Mouse (Mus musculus): ENCODE measurements at regions not wholly inside any gene's neighbourhood (a gene's known extent, or its start where the extent isn't known, plus 50 kb on each side); places are given as distances from the start of the nearest gene placed in this dataset.

DNA sequence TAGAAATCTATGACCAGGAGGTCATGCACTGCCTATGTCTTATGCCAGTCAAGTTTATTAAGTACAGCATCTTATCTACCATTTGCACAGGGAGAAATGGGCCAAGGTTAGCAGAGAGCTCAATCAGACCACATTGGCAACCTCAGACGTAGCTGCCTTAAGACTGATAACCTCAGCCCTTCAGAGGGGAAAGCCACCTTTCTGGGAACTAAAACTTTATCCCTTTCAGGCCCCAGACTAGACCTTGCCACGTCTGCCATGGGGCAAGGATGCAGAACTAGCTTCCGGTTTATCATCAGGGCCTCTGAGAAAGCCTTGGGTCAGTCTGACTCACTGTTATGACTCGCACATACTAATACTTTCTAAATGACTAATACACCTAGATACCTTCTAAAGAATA, 188.8 kb upstream of the Agap1 start:
- H3K4me3 ChIP-seq (ENCODE audit: control insufficient read depth in 1 of 2, insufficient read depth in 1 of 2, low read depth in 2 of 2, low read length in 2 of 2): no peak overlapping the region
- no peaks in the 10 kb centered on the region for H3K9me3 ChIP-seq (replicated peaks; ENCODE audit: insufficient read depth, low read length)
- H3K4me1 ChIP-seq (ENCODE audit: control insufficient read depth in 1 of 2, insufficient read depth in 2 of 2, low read length in 2 of 2): no peaks in the 10 kb centered on the region
- H3K27me3 ChIP-seq (ENCODE audit: control insufficient read depth in 1 of 2, insufficient read depth in 2 of 2, low read length in 2 of 2): no peaks in the 10 kb centered on the region
- no peak overlapping the region for H3K9ac ChIP-seq (ENCODE audit: control insufficient read depth, low read depth, low read length, poor library complexity, severe bottlenecking)
- no peak overlapping the region for H3K27ac ChIP-seq (ENCODE audit: control insufficient read depth, low read depth, low read length)
- no peaks in the 10 kb centered on the region for H3K79me2 ChIP-seq (ENCODE audit: control insufficient read depth, insufficient read depth, low read length, poor library complexity)
- no peak for TF ChIP-seq ZC3H11A (IDR thresholded peaks at IDR 0.05; ENCODE audit: low read depth, low read length)
- no peak for TF ChIP-seq MAX (IDR thresholded peaks at IDR 0.05; ENCODE audit: low read length)
- no peak for TF ChIP-seq POLR2A (IDR thresholded peaks at IDR 0.05; ENCODE audit: control insufficient read depth in 1 of 2, insufficient read depth in 1 of 2, low read depth in 1 of 2, low read length in 2 of 2, poor library complexity in 1 of 2)
- TF ChIP-seq TBP (IDR thresholded peaks at IDR 0.05; ENCODE audit: low read depth, low read length): no peak
- no peak for TF ChIP-seq TCF12 (IDR thresholded peaks at IDR 0.05; ENCODE audit: low read depth, low read length)
- TF ChIP-seq POLR2AphosphoS5 (IDR thresholded peaks at IDR 0.05; ENCODE audit: borderline replicate concordance, low read depth, low read length): no peak
- no peak for TF ChIP-seq ZKSCAN1 (IDR thresholded peaks at IDR 0.05; ENCODE audit: low read depth, low read length)
- DNase-seq (ENCODE audit: low read depth, low spot score): no peak
- H3K36me3 ChIP-seq (ENCODE audit: control insufficient read depth in 1 of 2, insufficient read depth in 2 of 2, low read length in 2 of 2): no peaks in the 10 kb centered on the region

- no peak overlapping the region for H3K27ac ChIP-seq (ENCODE audit: control insufficient read depth, low read depth, low read length)
- no peaks in the 10 kb centered on the region for H3K79me2 ChIP-seq (ENCODE audit: control insufficient read depth, insufficient read depth, low read length, poor library complexity)
- no peaks in the 10 kb centered on the region for H3K4me1 ChIP-seq (ENCODE audit: control insufficient read depth in 1 of 2, insufficient read depth in 2 of 2, low read length in 2 of 2)
- H3K36me3 ChIP-seq (ENCODE audit: control insufficient read depth in 1 of 2, insufficient read depth in 2 of 2, low read length in 2 of 2): no peaks in the 10 kb centered on the region
- no peak for DNase-seq (ENCODE audit: low read depth, low spot score)
- H3K9me3 ChIP-seq (replicated peaks; ENCODE audit: insufficient read depth, low read length): no peaks in the 10 kb centered on the region
- no peak overlapping the region for H3K9ac ChIP-seq (ENCODE audit: control insufficient read depth, low read depth, low read length, poor library complexity, severe bottlenecking)
- no peaks in the 10 kb centered on the region for H3K27me3 ChIP-seq (ENCODE audit: control insufficient read depth in 1 of 2, insufficient read depth in 2 of 2, low read length in 2 of 2)
- TF ChIP-seq JUND (IDR thresholded peaks at IDR 0.05; ENCODE audit: low read depth, low read length) (no peak), POLR2A (IDR thresholded peaks at IDR 0.05; ENCODE audit: control insufficient read depth in 1 of 2, insufficient read depth in 1 of 2, low read depth in 1 of 2, low read length in 2 of 2, poor library complexity in 1 of 2) (no peak), KAT2A (conservative IDR thresholded peaks at IDR 0.05; ENCODE audit: low read depth, low read length) (no peak), CTCF (IDR thresholded peaks at IDR 0.05 in 2 of 3, conservative IDR thresholded peaks at IDR 0.05 in 1 of 3; ENCODE audit: control insufficient read depth in 1 of 3, insufficient read depth in 1 of 3, low read depth in 2 of 3, low read length in 3 of 3, poor library complexity in 1 of 3, severe bottlenecking in 1 of 3) (no peak), ZKSCAN1 (IDR thresholded peaks at IDR 0.05; ENCODE audit: low read depth, low read length) (no peak), RAD21 (IDR thresholded peaks at IDR 0.05; ENCODE audit: low read depth, low read length) (no peak), EP300 (IDR thresholded peaks at IDR 0.05; ENCODE audit: low read depth in 1 of 2, low read length in 2 of 2) (no peak), USF1 (IDR thresholded peaks at IDR 0.05; ENCODE audit: low read depth, low read length) (no peak), MAX (IDR thresholded peaks at IDR 0.05; ENCODE audit: low read length) (no peak), CHD1 (IDR thresholded peaks at IDR 0.05; ENCODE audit: low read depth, low read length) (no peak), RCOR1 (IDR thresholded peaks at IDR 0.05; ENCODE audit: low read depth, low read length) (no peak), USF2 (IDR thresholded peaks at IDR 0.05; ENCODE audit: borderline replicate concordance in 1 of 2, insufficient read depth in 1 of 2, low read depth in 1 of 2, low read length in 2 of 2) (no peak), ETS1 (IDR thresholded peaks at IDR 0.05; ENCODE audit: low read depth, low read length) (no peak), HCFC1 (IDR thresholded peaks at IDR 0.05; ENCODE audit: low read depth, low read length) (no peak), MEF2A (IDR thresholded peaks at IDR 0.05; ENCODE audit: extremely low read depth, insufficient replicate concordance, low read depth, low read length, poor library complexity, severe bottlenecking) (no peak), TCF12 (IDR thresholded peaks at IDR 0.05; ENCODE audit: low read depth, low read length) (no peak), TBP (IDR thresholded peaks at IDR 0.05; ENCODE audit: low read depth, low read length) (no peak)
- no peak overlapping the region for H3K4me3 ChIP-seq (ENCODE audit: control insufficient read depth in 1 of 2, insufficient read depth in 1 of 2, low read depth in 2 of 2, low read length in 2 of 2)
Measured at GRCm38 (mm10) chr1:89268806-89269205, 185.8 kb upstream of the Agap1 start.
